Mouse (Mus musculus) layer of hippocampus, adult 11-12 months (tissue): ENCODE measurements around the gene Ubald1.

Experiments
- DNase-seq: peaks from one replicate; pipeline ENCODE4 v3.0.0; 2022; ENCODE audit warnings: low spot score

Ubald1 gene

DNA sequence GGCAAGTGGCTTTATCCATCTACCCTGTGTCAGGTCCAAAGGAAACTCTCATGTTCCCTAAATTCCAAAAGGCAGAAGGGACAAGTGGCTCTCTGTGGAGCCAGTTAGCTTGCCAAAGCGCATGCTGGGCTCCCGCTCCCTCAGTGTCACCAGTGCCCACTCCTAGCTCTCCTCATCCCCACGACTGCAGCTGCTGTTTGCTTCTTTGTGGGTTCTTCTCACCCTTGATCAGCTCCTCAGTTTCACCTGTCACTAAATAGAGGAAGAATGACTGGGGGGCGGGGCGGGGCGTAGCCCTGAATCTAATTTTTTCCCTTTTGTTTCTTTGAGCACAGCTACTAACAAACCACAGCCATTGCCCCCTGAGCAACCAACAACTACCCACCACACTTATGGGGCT lies 18.8 kb upstream of the Ubald1 start:
- no peak for DNase-seq

DNA sequence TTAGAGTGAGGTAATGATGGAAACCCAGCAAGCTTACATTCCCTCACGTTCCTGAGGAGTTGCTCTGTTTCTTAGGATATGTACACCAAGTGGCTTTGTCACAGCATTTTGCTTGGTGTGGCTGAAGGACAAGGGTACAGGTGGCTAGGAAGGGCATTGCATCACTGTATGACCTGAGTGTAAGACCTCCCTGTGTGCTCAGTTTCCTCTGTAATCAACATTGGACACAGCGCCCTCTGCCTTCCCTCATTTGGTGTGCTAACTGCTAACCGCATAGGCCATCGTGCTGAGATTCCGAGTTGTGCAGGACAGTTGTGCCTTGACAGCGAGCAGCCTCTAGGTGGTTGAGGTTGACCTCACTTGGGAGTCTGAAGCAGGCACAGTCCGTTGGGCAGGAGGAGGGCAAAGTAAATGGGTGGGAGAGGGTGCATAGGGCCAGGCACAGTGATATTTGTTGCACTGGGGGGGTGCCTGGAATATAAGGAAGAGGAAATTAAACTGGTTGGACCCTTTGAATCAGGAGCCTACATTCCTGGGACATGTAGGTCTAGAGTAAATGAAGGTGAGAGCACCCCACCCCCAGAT lies 17.1 kb upstream of the Ubald1 start:
- DNase-seq, result no peak

DNA sequence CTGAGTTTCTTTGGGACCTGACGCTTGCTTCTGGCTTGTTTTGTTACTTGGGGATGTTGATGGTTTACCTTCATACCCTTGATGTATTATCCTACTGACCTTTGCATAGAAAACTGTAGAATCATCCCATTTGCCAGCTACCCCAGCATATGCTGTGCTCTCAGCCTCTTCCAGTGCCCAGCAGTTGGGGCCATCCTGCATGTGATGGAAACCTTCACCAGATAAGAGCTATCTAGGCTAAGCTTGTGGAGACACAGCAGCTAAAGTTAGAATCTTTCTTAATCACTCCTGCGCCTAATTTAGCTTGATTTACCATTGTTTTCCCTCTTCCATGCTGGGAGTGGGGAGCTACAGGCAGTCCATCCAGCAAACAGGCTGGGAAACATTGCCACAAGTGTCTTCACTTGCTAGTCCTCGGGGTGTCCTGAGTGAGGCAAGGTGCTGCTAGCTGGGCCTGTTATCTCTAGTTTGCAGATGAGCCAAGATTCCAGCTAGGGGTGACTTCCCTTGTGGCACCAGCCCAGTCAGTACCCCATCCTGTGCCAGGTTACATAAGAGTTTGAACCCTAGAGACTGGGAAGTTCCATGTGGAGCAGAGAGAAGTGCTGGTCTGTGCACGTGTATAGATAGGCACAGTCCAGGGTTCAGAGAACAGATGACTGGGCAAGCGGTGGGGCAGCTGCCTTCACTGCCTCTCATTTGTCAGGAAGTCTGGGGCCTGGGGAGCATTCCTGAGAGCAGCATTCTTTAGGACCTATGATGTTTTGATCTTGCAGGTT lies 16.3 kb upstream of the Ubald1 start:
- no peak for DNase-seq

DNA sequence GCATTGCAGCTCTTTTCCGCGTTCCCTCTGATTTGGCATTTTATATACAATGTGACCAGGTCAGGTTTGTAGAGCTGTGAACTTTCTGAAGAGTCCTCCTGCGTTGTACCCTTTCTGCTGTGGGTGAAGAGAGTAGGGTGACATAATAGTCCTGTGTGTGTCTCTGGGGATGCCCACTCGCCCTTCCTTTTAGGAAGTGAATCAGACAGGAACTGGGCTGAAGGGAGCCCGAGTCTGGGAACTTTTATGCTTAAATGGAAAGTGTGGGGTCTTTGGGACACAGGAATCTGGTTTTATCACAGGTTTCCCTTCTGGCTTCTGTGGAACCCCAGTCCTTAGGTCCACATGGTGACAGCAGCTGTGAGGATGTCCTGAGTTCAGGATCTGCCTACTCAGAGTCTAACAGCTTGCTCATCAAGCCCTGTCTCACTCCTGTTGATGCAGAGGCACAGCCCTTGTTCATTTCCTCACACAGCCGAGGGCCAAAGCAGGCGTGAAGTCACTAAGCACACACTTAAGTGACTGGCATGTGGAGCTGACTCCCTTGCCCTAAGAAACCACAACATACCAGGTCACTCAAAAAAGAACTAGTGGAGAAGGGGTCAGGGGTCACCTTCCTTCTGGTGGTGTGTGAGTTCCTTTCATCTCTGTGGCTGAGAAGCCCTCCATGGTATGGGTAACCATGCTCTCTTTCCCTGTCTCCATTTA lies 14.2 kb upstream of the Ubald1 start:
- no peak for DNase-seq

DNA sequence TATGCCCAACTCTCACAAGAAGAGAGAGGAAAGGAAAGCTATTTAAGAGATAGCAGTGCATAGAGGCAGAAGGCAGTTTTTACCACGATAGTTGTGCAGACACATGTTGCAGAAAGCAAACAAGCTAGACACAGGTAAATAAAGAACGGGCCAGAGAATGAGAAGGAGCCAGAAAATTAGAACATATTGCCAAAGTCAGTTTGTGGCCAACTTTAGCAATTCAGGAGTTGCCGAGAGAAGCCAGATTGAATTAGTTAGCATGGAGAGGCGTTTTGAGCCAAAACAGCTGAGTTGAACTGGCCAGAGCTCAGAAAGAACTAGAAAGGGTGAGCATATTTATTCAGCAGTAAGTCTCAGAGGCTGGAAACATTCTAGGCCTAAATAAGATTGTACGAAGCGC lies 12.1 kb upstream of the Ubald1 start:
- no peak for DNase-seq

DNA sequence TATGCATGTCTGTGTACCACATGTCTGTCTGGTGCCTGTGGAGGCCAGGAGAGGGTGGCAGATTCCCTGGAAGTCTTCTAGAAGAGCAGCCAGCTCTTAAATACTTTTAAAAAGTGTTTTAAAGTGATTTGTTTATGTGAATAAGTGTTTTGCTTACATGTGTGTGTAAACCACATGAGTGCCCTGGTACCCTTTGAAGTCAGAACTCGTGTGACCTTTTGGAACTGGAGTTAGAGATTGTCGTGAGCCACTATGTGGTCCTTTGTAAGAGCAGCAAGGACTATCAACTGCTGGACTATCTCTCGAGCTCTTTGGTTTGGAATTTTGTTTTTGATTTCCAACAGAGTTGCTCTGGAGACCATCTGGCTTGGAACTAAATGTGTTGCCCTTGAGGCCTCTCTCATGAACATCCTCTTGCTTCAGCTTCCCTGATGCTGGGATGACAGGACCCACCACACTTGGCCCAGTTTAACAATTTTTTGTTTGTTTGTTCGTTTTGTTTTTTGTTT lies 10.1 kb upstream of the Ubald1 start:
- DNase-seq, result no peak

DNA sequence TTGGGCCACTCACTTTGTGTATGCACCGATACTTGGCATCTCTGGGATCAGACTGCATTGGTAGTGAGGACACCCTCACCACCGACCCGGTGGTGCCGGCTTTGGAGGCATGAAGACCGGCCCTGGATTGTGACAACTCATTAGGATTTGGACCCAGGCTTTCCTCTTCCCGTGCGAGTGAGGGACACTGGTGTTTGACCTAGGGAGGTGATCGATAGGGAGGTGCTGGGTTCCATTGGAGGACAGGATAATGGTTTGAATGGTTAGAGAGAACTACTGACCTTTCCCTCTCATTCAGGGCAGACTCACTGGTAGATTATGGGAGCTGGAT lies 6.5 kb upstream of the Ubald1 start:
- DNase-seq, result no peak

DNA sequence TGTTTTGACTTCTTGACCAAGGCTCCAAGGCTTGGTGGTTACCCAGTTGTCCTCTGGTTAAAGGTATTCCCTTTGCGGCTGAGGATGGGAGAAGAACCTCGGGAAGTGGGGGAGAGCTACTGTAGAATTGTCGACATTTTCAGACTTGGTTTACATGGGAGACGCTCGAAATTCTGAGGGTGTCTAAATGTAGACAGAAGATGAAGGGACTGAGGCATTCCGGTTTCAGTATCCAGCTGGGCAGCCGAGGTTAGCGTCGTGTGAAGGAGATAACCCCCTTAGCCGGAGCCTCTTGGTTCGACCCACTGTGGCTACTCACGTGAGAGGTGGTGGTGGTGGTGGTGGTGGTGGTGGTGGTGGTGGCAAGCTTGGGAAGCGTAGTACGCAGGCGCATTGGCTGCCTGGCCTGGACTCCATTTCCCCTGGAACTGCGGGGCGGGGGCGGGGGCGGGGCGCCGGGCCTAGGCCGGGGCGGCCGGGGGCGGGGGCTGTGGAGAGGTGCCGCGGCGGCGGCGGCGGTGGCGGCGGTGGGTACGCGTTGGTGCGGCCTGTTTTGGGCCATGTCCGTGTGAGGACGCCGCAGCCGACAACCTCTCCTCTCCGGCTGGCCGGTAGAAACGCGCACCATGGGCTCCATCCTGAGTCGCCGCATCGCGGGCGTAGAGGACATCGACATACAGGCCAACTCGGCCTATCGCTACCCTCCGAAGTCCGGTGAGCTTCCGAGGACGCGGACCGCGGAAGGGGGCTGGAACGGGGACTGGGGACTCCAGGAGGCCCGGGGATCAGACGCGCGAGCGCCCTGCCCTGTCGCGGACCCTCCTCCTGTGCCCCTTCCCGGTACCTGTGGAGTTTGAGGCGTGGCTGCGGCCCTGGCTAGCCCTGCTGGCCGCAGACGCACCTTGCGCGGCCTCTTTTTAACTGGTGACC lies 5.9 kb upstream of the Ubald1 start, which contains the start of gene Mgrn1:
TSS of gene Mgrn1 (plus strand) at position 490 of the 930 bp plus-strand sequence.
- DNase-seq, result peak; percentile 89

DNA sequence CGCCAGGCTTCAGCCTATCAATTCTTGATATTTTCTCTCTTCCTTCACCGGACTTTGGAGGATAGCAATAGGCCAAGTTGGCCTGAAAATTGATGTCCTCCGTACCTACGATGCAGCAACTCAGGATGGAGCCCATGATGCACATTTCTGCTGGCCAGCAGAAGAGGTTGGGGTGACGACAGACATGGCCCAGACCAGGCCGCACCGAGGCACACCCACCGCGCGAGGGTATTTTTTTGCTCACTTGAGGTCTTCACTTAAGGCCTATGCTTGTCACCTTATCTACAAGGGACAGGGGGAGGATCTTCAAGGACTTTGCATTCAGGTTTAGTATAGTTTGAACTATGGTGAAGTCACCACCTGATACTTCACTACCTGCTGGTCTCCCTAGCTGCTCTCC lies 4.8 kb upstream of the Ubald1 start:
- no peak for DNase-seq

DNA sequence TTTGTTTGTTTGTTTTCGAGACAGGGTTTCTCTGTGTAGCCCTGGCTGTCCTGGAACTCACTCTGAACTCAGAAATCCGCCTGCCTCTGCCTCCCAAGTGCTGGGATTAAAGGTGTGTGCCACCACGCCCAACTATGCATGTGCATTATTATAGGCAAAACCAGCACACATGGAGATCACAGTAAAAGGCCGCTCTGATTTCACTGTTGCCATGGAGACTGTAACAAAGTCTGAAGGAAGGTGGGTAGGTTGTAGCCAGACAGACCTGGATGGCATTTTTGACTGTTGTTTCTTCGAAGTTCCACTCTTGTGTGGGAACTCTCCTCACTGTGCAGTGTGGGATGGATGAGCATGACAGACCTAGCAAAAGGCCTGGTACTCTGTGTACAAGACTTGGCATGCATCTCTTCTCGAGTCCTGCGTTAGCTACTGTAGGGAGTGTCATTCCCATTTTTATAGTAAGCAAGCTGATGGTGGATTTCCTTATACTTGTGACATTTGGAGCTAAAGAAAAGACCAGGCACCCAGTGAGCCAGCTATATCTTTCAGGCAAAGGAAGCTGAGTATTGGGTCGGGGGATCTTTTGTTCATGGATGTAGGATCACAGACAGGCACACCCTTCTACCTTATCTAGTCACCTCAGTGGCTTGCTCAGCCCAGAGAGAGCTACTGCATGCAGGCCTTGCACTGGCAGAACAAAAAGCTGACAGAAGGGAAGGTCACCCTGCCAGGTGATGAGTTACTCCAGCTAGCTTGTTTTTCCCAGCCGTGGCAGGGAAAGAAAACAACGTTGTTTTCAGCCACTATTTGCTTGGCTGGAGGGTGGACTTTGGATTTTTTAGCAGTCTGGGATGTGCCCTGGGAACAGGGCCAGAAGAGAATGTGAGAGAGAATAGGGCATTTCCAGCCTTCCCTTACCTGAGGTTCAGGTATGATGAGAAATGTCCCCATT lies 1.6 kb upstream of the Ubald1 start:
- no peak for DNase-seq

DNA sequence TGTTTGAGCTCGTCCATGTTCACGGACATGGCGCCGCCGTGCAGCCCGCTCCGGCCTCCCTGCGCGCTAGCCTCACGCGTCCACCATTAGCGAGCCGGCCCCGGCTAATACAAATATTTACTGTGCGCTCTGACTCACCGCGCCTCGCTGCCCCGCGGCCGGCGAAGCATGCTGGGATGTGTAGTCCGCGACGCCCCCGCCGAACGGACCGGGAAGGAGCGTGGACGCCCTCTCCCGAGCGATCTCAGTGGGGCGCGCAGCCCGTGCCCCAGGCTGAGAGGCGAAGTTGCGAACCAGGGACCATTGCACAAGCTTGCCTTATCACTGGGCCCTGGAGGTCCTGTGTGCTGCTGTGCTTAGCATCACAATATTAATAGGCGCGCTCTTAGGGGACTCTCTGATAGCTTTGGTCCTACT lies 399 bp downstream of the Ubald1 start:
- DNase-seq, result peak; percentile 93

DNA sequence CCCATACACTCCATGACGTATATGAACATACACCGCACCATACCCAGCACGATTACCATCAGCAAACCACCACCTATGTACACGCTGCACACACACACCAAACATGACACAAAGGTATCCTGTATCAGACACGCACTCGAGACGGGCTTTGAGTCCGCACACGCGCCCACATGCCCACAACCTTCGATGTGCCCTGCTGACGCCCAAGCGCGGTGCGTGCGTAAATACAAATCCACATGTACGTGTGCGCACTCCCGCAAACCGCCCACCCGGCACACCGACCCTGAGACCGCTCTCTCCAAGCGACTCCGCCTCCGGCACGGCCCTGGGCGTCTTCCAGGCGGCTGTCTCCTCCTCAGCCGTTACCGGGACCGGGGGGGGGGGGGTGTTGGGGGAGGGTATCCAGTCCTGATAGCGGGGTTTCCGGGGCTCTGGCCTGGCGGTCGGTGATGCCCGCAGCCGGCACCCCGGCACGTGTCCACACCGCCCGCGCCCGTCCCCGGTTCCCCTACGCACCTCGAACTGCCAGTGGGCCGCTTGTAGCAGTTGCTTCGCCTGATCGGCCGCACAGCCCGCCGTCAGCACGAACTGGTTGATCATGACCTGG lies 911 bp downstream of the Ubald1 start:
- DNase-seq, result peak; percentile 55

DNA sequence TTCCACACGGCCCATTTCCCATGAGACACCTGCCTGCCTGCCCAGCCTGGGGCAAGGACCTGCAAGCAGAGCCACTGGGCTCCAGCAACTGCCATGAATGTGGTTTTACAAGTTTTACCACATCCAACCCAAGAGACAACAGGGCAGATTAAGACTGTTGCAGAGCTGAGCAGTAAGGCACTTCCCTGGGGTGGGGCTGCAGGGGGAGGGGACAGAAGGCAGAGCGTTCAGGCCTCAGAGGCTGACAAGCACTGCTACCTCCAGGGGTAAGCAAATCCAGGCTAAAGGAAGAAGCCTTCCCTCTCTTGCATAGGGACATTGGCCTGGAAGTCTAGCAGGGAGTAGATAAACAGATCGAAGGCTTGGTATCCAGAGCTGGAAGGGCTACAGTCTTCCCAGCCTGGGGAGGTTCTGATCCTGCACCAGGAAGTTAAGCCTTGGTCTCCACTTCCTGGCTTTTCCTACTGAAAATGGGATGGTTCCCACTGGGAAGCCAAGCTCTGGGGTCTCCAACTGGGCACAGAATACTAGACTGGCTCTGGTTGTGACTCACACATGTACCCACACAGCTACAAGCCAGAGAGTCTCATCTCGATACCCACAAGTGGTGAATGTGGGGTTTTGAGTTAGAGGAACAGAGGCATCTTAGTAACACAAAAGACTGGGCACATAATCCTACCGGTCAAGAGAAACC lies 1.8 kb downstream of the Ubald1 start:
- DNase-seq, result no peak

DNA sequence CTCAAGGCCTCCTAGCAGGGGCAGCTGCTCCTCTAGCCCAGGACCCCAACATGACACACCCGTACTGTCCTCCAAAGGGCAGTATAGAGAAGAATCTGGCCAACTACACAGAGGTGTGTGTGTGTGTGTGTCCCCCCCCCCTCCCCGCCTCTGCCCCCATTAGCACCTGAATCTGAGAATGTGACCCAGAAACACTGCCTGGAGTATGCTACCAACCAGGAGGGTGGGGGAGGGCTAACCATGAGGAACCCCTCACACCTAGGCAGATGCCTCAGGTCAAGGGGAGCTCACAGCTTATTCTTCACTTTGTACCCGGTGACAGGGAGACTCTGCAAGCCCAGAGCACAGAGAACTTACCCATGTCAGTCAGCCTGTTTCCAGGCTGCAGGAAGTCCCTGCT lies 2.4 kb downstream of the Ubald1 start:
- DNase-seq, result no peak

DNA sequence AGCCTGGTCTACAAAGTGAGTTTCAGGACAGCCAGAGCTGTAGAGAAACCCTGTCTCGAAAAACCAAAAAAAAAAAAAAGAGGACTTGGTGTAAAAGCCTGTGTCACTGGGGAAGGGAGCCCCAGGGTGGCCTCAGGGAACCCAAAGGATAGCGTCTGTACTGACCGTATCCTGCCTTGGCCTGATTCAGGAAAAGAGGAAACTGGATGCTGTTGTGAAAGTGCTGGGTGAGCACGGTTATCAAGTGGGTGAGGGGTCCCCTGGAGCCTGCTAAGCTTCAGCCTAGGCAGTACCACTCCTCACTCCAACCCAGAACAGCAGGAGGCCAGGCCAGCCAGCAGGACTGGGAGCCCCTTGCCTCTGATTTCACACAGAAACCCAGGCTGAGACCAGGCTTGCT lies 2.9 kb downstream of the Ubald1 start:
- no peak for DNase-seq

DNA sequence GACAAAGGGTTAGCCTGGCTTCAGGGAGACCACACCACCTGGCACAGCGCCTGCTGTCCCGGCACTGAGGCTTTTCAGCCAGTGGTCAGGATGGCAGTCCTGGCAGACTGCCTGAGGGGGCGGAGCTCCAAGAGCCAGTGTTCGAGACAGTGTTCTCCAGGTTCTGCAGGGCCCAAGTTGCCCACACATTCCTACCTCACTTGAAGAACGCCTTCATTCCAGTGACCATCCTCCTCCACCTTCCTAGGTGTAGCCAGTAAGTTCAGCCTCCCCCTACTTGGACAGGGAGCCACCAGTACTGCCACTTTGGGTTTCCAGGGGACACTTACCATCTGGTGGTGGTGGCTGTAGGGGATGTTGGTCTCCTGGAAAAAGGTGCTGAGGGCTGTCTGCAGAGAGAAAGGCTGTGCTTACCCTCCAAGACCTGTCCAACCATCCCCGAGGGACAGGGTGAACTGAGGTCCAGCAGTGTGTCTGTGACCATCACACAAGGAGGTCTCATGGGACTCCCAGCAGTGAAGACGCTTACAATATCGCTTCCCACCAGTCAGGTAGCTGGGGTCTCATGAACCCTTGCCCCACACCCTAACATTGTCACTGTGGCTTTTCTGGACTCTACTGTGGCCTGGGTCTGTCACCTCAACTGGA lies 4.0 kb downstream of the Ubald1 start:
- peak; percentile 70 for DNase-seq

DNA sequence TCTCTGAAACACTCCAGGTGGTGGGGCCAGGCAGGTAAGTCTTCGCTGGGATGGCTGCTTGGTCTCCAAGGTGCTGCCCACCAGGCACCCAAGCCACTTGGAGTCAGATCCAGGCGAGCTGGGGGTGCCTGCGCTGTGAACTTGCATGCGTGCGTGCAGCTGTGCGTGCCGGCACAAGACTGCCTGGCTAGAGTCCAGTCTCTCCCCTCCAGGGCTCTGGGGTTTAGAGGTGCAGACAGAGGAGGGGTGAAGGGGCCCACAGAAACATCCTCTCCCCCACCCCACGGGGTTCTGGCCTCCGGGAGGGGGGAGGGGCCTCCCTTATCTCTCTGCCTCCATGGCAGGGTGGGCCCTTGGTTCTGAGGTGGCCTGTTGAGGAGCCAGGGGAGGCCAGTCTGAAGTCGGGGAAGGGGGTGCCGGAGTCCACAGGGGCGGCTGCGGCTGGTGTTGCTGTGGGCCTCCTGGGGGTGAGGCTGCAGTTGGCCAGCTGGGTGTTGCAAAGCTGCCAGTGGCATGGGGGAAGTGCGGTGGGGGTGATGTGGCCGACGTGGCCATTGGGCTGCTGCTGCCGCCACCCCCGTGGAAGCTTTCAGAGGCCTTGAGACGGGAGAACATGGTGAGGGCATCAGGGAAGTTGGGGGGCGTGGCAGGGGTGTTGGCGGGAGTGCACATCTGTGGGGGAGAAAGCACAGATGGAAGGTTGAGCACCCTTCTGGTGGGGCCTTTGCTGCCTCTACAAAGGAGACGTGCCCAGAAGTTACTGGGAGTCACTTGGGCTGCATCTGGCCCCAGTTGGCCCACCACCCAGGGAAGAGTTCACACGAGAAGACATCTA lies 4.7 kb downstream of the Ubald1 start:
- no peak for DNase-seq

DNA sequence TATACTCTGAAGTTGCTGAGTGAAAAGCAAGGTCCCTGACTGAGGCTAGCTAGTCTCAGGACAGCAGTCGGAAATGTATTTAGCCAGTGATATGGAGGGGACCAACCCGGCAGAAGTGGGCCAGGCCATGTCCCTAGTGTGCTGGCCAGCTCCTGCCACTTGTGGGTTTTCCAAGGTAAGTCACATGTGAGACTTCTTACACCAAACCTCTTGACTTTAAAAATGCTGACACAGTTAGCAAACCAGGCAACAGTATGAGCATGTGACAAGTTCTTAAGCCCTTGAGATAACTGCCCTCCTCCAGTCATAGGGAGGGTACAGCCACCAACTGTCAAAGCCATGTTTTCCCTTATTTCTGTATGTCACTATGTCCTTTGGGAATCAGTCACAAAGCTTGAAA lies 8.2 kb downstream of the Ubald1 start:
- DNase-seq, result no peak
